Mouse (Mus musculus) liver, embryonic 12.5 days (tissue): ENCODE results near the gene Clmn. TPM values are rescaled to one million over a fixed set of nuclear protein-coding genes. Genes with fewer than 3 reads are reported as not detected.

ENCODE experiments used
- ATAC-seq: fragments of 200-750 bp; cut with Nextera tagmentation; 2 replicates; pipeline ENCODE4 v1.8.0; 2017; ENCODE audit warnings: moderate number of reproducible peaks, mild to moderate bottlenecking, moderate library complexity
- H3K27ac ChIP-seq: fragments of 300-500 bp; sonication (generic); 2 replicates; pipeline ENCODE4 v1.5.1; 2016; ENCODE audit warnings: mild to moderate bottlenecking
- H3K27me3 ChIP-seq: fragments of 300-500 bp; sonication (generic); replicated peaks from 2 replicates; pipeline ENCODE4 v1.6.1; 2016; ENCODE audit warnings: mild to moderate bottlenecking, moderate library complexity
- H3K36me3 ChIP-seq: fragments of 300-500 bp; sonication (generic); 2 replicates; pipeline ENCODE4 v1.6.1; 2016; ENCODE audit warnings: mild to moderate bottlenecking, moderate library complexity
- H3K4me1 ChIP-seq: fragments of 300-500 bp; sonication (generic); 2 replicates; pipeline ENCODE4 v1.6.1; 2016
- H3K4me2 ChIP-seq: fragments of 300-500 bp; sonication (generic); 2 replicates; pipeline ENCODE4 v1.6.1; 2016; ENCODE audit warnings: mild to moderate bottlenecking, moderate library complexity
- H3K4me3 ChIP-seq: fragments of 300-500 bp; sonication (generic); 2 replicates; pipeline ENCODE4 v1.5.1; 2016; ENCODE audit warnings: mild to moderate bottlenecking, moderate library complexity
- H3K9ac ChIP-seq: fragments of 300-500 bp; sonication (generic); 2 replicates; pipeline ENCODE4 v1.6.1; 2016; ENCODE audit warnings: mild to moderate bottlenecking, moderate library complexity
- H3K9me3 ChIP-seq: fragments of 300-500 bp; sonication (generic); replicated peaks from 2 replicates; pipeline ENCODE4 v1.6.1; 2016; ENCODE audit warnings: mild to moderate bottlenecking, moderate library complexity
- WGBS: fragments of 180-500 bp; shearing (Covaris S2); methylation state at CpG from one replicate; pipeline ENCODE4 v1.1.7; 2016; ENCODE audit not compliant: insufficient replicate concordance; 5-methylcytosine and 5-hydroxymethylcytosine counted together
- polyA plus RNA-seq: library from polyadenylated mRNA; unstranded; fragments of >200 nt; fragmentation: Nextera tagmentation; extraction: Ambion mirVana; gene quantifications from 2 replicates; pipeline ENCODE4 v1.2.1, GENCODE M21; 2016

Clmn gene
- polyA plus RNA-seq, 1 experiment from 2014 or later, result 0.37 TPM

DNA sequence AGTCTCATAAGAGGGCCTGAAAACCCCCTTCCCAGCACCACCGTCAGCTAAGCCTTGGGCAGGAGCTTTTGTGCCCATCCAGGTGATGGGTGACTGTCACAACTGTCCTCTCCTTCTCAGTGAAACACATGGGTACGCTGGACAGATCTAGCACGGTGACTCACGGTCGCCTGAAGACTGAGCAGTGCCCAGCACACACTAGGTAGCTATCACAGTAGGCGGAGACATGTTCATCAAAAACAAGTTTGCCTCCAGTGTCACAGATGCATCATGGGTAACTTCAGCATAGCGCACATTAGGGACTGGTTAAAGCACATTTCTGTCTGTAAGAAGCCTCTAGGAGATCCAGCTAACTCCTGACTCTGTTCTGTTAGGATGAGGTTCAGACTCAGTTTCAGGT lies 41.2 kb downstream of the Clmn start:
- H3K9me3 ChIP-seq, result no peaks in the 10 kb centered on the region
- H3K4me3 ChIP-seq, result no peak overlapping the region
- ATAC-seq, result 0 out of 2 replicates have a peak, but pooled peaks have one; percentile 4
- H3K9ac ChIP-seq, result no peak overlapping the region
- WGBS, result 86% methylated on average over 7 of the region's 7 CpGs
- peaks cover 7% of the 10 kb centered on the region; the same call in 1 of the 2 replicates for H3K27me3 ChIP-seq
- no peaks in the 10 kb centered on the region for H3K36me3 ChIP-seq
- peaks cover 43% of the 10 kb centered on the region for H3K4me1 ChIP-seq
- peak overlapping the region; percentile 95 for H3K27ac ChIP-seq
- H3K4me2 ChIP-seq, result peak overlapping the region; percentile 57; the same call in 1 of the 2 replicates

GRCm38 (mm10) chr12:104822838-104823599 lies 41.9 kb downstream of the Clmn start:
- ATAC-seq, result no peak
- WGBS, result 81% methylated on average over 10 of the region's 10 CpGs
- Histone ChIP-seq H3K4me2 (no peak overlapping the region), H3K9ac (0 out of 2 replicates have a peak overlapping the region, but pooled peaks have one; percentile 23), H3K27me3 (peaks cover 13% of the 10 kb centered on the region; the same call in 1 of the 2 replicates), H3K4me1 (peaks cover 43% of the 10 kb centered on the region), H3K4me3 (no peak overlapping the region), H3K27ac (peak overlapping the region; percentile 95), H3K36me3 (no peaks in the 10 kb centered on the region), H3K9me3 (no peaks in the 10 kb centered on the region)

DNA sequence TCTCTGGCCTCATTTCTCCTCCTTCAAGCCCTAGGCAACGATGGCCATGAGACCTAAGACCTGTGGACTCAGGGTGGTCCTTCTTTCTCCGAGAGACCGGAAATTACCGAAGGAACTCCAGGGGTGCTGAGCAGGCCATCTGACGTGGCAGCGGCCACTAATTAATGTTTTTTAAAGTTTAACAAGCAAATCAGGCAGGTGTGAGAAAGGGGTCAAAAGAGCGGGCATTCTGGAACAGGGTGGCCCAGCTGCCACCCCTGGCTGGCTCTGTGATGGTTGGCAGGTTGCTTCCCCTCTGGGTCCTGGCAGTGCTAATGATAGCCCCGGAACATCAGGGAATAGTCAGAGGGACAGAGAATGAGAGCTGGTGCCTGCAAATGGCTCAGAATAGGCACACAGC lies 42.7 kb downstream of the Clmn start:
- H3K27ac ChIP-seq, result no peak overlapping the region; the same call in 1 of the 2 replicates
- WGBS, result 79% methylated on average over 8 of the region's 8 CpGs

GRCm38 (mm10) chr12:104820061-104820460 lies 44.8 kb downstream of the Clmn start:
- H3K36me3 ChIP-seq, result no peaks in the 10 kb centered on the region
- H3K9ac ChIP-seq, result no peak overlapping the region
- H3K4me1 ChIP-seq, result peaks cover 41% of the 10 kb centered on the region
- H3K4me2 ChIP-seq, result no peak overlapping the region
- peaks cover 23% of the 10 kb centered on the region; the same call in 1 of the 2 replicates for H3K27me3 ChIP-seq
- H3K27ac ChIP-seq, result no peak overlapping the region
- WGBS, result 69% methylated on average over 5 of the region's 5 CpGs
- no peaks in the 10 kb centered on the region for H3K9me3 ChIP-seq
- ATAC-seq, result no peak
- no peak overlapping the region for H3K4me3 ChIP-seq

More for the DNA sequence above, 42.7 kb downstream of the Clmn start:
- Histone ChIP-seq H3K36me3 (no peaks in the 10 kb centered on the region), H3K9me3 (no peaks in the 10 kb centered on the region), H3K9ac (no peak overlapping the region), H3K4me3 (no peak overlapping the region), H3K4me1 (peaks cover 50% of the 10 kb centered on the region), H3K4me2 (no peak overlapping the region), H3K27me3 (peaks cover 19% of the 10 kb centered on the region; the same call in 1 of the 2 replicates)
- no peak for ATAC-seq

DNA sequence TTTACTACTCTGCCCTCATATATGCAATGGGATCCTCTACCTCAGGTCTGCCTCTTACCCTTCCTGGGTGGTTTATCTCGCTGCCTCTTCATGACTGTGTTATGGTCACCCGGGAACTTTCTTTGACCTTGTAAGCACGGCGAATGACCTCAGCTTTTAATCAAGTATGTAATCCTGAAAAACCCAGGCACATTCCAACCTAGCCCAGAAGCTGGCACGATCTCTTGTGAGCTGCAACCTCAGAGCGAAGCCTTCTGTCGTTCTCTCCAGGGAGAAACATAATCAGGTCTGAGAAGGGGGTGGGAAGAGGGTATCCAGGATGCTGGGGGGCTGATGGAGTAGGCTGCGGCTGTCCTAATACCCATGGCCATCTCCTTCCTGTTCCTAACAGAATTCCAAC lies 45.8 kb downstream of the Clmn start:
- H3K36me3 ChIP-seq, result no peaks in the 10 kb centered on the region
- no peak overlapping the region for H3K4me2 ChIP-seq
- no peak for ATAC-seq
- peaks cover 23% of the 10 kb centered on the region; the same call in 1 of the 2 replicates for H3K27me3 ChIP-seq
- 63% methylated on average over 8 of the region's 8 CpGs for WGBS
- H3K9me3 ChIP-seq, result no peaks in the 10 kb centered on the region
- H3K4me3 ChIP-seq, result no peak overlapping the region
- peaks cover 32% of the 10 kb centered on the region for H3K4me1 ChIP-seq
- no peak overlapping the region for H3K9ac ChIP-seq
- H3K27ac ChIP-seq, result no peak overlapping the region

DNA sequence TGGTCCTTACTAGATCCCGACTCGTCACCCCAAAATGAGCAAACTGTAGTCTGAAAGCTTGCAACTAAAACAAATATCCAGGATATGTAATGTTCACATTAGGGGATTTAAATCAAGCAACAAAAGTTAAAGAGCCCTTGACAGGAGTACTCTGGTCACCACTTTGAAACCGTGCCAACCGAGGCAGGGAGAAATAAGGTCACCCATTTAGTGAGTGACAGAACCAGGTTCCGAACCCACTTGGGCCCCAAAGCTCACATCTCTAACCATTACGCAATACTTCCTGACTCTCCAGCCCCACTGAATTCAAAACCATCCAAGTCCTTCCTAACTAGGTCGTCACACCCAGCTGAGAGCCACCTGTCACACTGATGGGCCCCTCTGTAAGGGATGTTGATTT lies 46.8 kb downstream of the Clmn start:
- Histone ChIP-seq H3K4me2 (no peak overlapping the region), H3K4me1 (peaks cover 23% of the 10 kb centered on the region), H3K9me3 (no peaks in the 10 kb centered on the region), H3K36me3 (no peaks in the 10 kb centered on the region), H3K27me3 (peaks cover 23% of the 10 kb centered on the region; the same call in 1 of the 2 replicates), H3K4me3 (no peak overlapping the region), H3K9ac (no peak overlapping the region), H3K27ac (no peak overlapping the region)
- ATAC-seq, result no peak
- 70% methylated on average over 7 of the region's 7 CpGs for WGBS

- Histone ChIP-seq H3K27ac (no peak overlapping the region), H3K9ac (no peak overlapping the region), H3K36me3 (no peaks in the 10 kb centered on the region), H3K4me3 (no peak overlapping the region), H3K4me1 (peaks cover 15% of the 10 kb centered on the region), H3K27me3 (peaks cover 23% of the 10 kb centered on the region; the same call in 1 of the 2 replicates), H3K9me3 (no peaks in the 10 kb centered on the region), H3K4me2 (no peak overlapping the region)
- WGBS, result 38% methylated on average over 12 of the region's 12 CpGs
- ATAC-seq, result no peak
These were observed 47.6 kb downstream of the Clmn start for GRCm38 (mm10) chr12:104817172-104817866.

DNA sequence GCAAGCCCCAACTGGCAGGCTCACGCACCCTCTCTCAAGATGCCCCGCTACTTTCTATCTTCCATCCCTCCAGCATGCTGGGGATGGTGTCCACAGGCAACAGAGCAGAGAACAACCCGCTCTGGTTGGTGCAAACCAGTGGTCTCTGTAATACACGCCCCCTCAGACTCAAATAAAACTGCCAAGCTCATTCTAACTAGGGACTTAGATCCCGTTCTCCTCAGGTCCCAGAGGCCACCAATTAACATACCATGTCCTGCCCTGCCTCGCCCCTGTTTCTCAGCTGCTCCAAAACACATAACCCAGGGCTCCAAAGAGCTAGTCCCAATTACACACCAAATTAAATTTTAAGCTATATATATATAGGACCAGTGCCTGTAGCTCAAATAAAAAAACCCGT lies 50.6 kb downstream of the Clmn start:
- Histone ChIP-seq H3K27ac (no peak overlapping the region), H3K9me3 (no peaks in the 10 kb centered on the region), H3K36me3 (no peaks in the 10 kb centered on the region), H3K9ac (no peak overlapping the region), H3K4me2 (no peak overlapping the region), H3K27me3 (peaks cover 25% of the 10 kb centered on the region), H3K4me3 (no peak overlapping the region), H3K4me1 (peaks cover 9% of the 10 kb centered on the region)
- ATAC-seq, result no peak
- 60% methylated on average over 7 of the region's 7 CpGs for WGBS

- 80% methylated on average over 13 of the region's 13 CpGs for WGBS
- Histone ChIP-seq H3K4me2 (no peak overlapping the region), H3K27me3 (peaks cover 22% of the 10 kb centered on the region), H3K4me1 (peaks cover 9% of the 10 kb centered on the region), H3K36me3 (no peaks in the 10 kb centered on the region), H3K4me3 (no peak overlapping the region), H3K9me3 (no peaks in the 10 kb centered on the region), H3K27ac (no peak overlapping the region), H3K9ac (no peak overlapping the region)
- no peak for ATAC-seq
These were observed 51.1 kb downstream of the Clmn start for GRCm38 (mm10) chr12:104813762-104814161.

GRCm38 (mm10) chr12:104812711-104813110 lies 52.2 kb downstream of the Clmn start:
- WGBS, result 51% methylated on average over 4 of the region's 4 CpGs
- Histone ChIP-seq H3K4me1 (peaks cover 7% of the 10 kb centered on the region), H3K4me2 (no peak overlapping the region), H3K9ac (no peak overlapping the region), H3K27me3 (peaks cover 18% of the 10 kb centered on the region), H3K27ac (no peak overlapping the region), H3K36me3 (no peaks in the 10 kb centered on the region), H3K4me3 (no peak overlapping the region), H3K9me3 (no peaks in the 10 kb centered on the region)
- ATAC-seq, result no peak

GRCm38 (mm10) chr12:104810923-104811443 lies 53.9 kb downstream of the Clmn start:
- no peak overlapping the region for H3K4me3 ChIP-seq
- H3K27me3 ChIP-seq, result peaks cover 8% of the 10 kb centered on the region
- no peak for ATAC-seq
- H3K36me3 ChIP-seq, result no peaks in the 10 kb centered on the region
- H3K27ac ChIP-seq, result no peak overlapping the region
- no peaks in the 10 kb centered on the region for H3K9me3 ChIP-seq
- H3K9ac ChIP-seq, result no peak overlapping the region
- 62% methylated on average over 7 of the region's 7 CpGs for WGBS
- H3K4me1 ChIP-seq, result no peaks in the 10 kb centered on the region
- no peak overlapping the region for H3K4me2 ChIP-seq
